ENCODE assay signal across 13 mouse cellular contexts in the genomic region with DNA sequence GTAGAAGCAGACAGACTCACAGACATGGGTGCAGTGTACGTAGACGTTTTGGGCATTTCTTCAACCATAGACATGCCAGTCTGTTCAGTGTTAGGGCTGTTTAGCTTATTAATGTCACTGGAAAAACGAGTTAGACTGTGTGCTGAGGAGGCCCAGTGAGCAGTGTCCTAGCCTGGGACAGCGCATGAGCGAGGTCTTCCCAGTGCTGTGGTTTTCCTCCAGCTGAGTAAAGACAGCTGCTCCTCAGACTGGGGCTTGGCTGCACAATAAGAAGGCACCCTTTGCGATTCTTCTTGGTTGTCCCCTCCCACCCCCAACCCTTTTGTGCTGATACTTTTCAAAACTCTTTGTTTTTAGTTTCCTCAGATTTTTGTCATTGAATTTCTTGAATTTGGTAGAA. TPM values are rescaled to one million over a fixed set of nuclear protein-coding genes. Genes with fewer than 3 reads are reported as not detected.
A peak's percentile ranks its signal among the peaks of the same experiment; 100 is the strongest.
DNase-seq lines count a peak whose midpoint lies in the region; ATAC-seq lines count a peak whose summit lies in the region.
"Had no signal": no experiment of that assay in that cellular context is flagged by ENCODE, and none has a peak within 500 bp of the region (broad histone marks: within the 10 kb centered on the region; RNA-seq: fewer than 3 reads in every experiment).

No protein-coding gene starts in this region.

- no peak for DNase-seq in hindbrain, embryonic 11.5 days (ENCODE audit: low spot score)
- DNase-seq in gastrocnemius, postnatal 36 days: no peak
- no peak for DNase-seq in ovary, adult 18-20 months (ENCODE audit: low spot score)
- DNase-seq: adrenal gland, postnatal 10 days; gastrocnemius, postnatal 25 days; liver had no signal

- intact Hi-C loops in gastrocnemius, postnatal 36 days (cut with DNase I): no loop called here

- H3K9ac ChIP-seq in hindbrain, embryonic 13.5 days: no peak overlapping the region
- H3K9ac ChIP-seq in hindbrain, embryonic 11.5 days (ENCODE audit: low read depth, low read length): no peak overlapping the region
- H3K9ac ChIP-seq in hindbrain, embryonic 15.5 days: no peak overlapping the region
- no peak overlapping the region for H3K9ac ChIP-seq in neural tube, embryonic 13.5 days

- H3K36me3 ChIP-seq in hindbrain, embryonic 13.5 days: no peaks in the 10 kb centered on the region
- H3K36me3 ChIP-seq in hindbrain, embryonic 11.5 days (ENCODE audit: control insufficient read depth, insufficient read depth, low read length): no peaks in the 10 kb centered on the region
- peaks cover 29% of the 10 kb centered on the region for H3K36me3 ChIP-seq in megakaryocyte, embryonic 14.5 days (replicated peaks; ENCODE audit: low read length)
- no peaks in the 10 kb centered on the region for H3K36me3 ChIP-seq in hindbrain, embryonic 15.5 days
- H3K36me3 ChIP-seq in neural tube, embryonic 13.5 days: no peaks in the 10 kb centered on the region

- ATAC-seq in hindbrain, embryonic 13.5 days (ENCODE audit: low FRiP score): no peak
- no peak for ATAC-seq in hindbrain, embryonic 11.5 days (ENCODE audit: low FRiP score)
- ATAC-seq in megakaryocyte, adult 5-6 weeks (ENCODE audit: poor library complexity, severe bottlenecking): no peak
- ATAC-seq in hindbrain, embryonic 15.5 days (ENCODE audit: low FRiP score, low read depth): no peak
- no peak for ATAC-seq in neural tube, embryonic 13.5 days (ENCODE audit: low read depth)

- WGBS in hindbrain, embryonic 13.5 days: 68% methylated on average over 6 of the region's 6 CpGs
- whole genome bisulfite sequencing in hindbrain, embryonic 11.5 days: 70% methylated on average over 6 of the region's 6 CpGs
- WGBS in hindbrain, embryonic 15.5 days: 72% methylated on average over 6 of the region's 6 CpGs
- WGBS in neural tube, embryonic 13.5 days: 65% methylated on average over 6 of the region's 6 CpGs

- H3K9me3 ChIP-seq in hindbrain, embryonic 13.5 days: no peaks in the 10 kb centered on the region
- H3K9me3 ChIP-seq in hindbrain, embryonic 11.5 days (ENCODE audit: control insufficient read depth, low read length): no peaks in the 10 kb centered on the region
- 0 out of 2 replicates have a peak, but pooled peaks cover 4% of the 10 kb centered on the region for H3K9me3 ChIP-seq in megakaryocyte, embryonic 14.5 days
- H3K9me3 ChIP-seq in hindbrain, embryonic 15.5 days: no peaks in the 10 kb centered on the region
- no peaks in the 10 kb centered on the region for H3K9me3 ChIP-seq in neural tube, embryonic 13.5 days
- H3K9me3 ChIP-seq: forebrain, embryonic 10.5 days had no signal

- H3K4me2 ChIP-seq in hindbrain, embryonic 13.5 days: no peak overlapping the region
- no peak overlapping the region for H3K4me2 ChIP-seq in hindbrain, embryonic 11.5 days (replicated peaks; ENCODE audit: low read depth, low read length)
- no peak overlapping the region for H3K4me2 ChIP-seq in hindbrain, embryonic 15.5 days
- H3K4me2 ChIP-seq in neural tube, embryonic 13.5 days: no peak overlapping the region

- H3K4me3 ChIP-seq in hindbrain, embryonic 13.5 days: no peak overlapping the region
- H3K4me3 ChIP-seq in hindbrain, embryonic 11.5 days (ENCODE audit: low read depth, low read length): no peak overlapping the region
- H3K4me3 ChIP-seq in megakaryocyte, embryonic 14.5 days (replicated peaks): peak overlapping the region; percentile 56
- H3K4me3 ChIP-seq in hindbrain, embryonic 15.5 days: no peak overlapping the region
- no peak overlapping the region for H3K4me3 ChIP-seq in neural tube, embryonic 13.5 days
- H3K4me3 ChIP-seq: forebrain, embryonic 10.5 days had no signal

- peaks cover 67% of the 10 kb centered on the region for H3K4me1 ChIP-seq in hindbrain, embryonic 13.5 days (replicated peaks)
- peaks cover 7% of the 10 kb centered on the region; the same call in 1 of the 2 replicates for H3K4me1 ChIP-seq in hindbrain, embryonic 11.5 days (replicated peaks; ENCODE audit: control insufficient read depth, insufficient read depth, low read length)
- H3K4me1 ChIP-seq in megakaryocyte, embryonic 14.5 days: peaks cover 79% of the 10 kb centered on the region
- peaks cover 53% of the 10 kb centered on the region for H3K4me1 ChIP-seq in hindbrain, embryonic 15.5 days (replicated peaks)
- peaks cover 84% of the 10 kb centered on the region for H3K4me1 ChIP-seq in neural tube, embryonic 13.5 days (replicated peaks)

- H3K27ac ChIP-seq in hindbrain, embryonic 13.5 days: peak overlapping the region; percentile 74
- no peak overlapping the region for H3K27ac ChIP-seq in hindbrain, embryonic 11.5 days (ENCODE audit: low read depth, low read length)
- 0 out of 2 replicates have a peak overlapping the region, but pooled peaks have one; percentile 5 for H3K27ac ChIP-seq in hindbrain, embryonic 15.5 days (replicated peaks)
- H3K27ac ChIP-seq in neural tube, embryonic 13.5 days (replicated peaks): peak overlapping the region; percentile 76

- H3K27me3 ChIP-seq in hindbrain, embryonic 13.5 days: no peaks in the 10 kb centered on the region
- no peaks in the 10 kb centered on the region for H3K27me3 ChIP-seq in hindbrain, embryonic 11.5 days (ENCODE audit: control insufficient read depth, insufficient read depth, low read length)
- H3K27me3 ChIP-seq in megakaryocyte, embryonic 14.5 days (replicated peaks): no peaks in the 10 kb centered on the region
- no peaks in the 10 kb centered on the region for H3K27me3 ChIP-seq in hindbrain, embryonic 15.5 days
- H3K27me3 ChIP-seq in neural tube, embryonic 13.5 days: no peaks in the 10 kb centered on the region
- H3K27me3 ChIP-seq: CH12.LX had no signal

RNA-seq across cellular contexts. Expression of a gene that starts 22.8 kb away (rescaled TPM):
- 11.1 and 12.0 TPM in 2 replicates for polyA plus RNA-seq in hindbrain, embryonic 13.5 days (2015; fragmentation: Nextera tagmentation; extraction: Ambion mirVana)
- 16.7 and 20.8 TPM in 2 replicates for polyA plus RNA-seq in hindbrain, embryonic 11.5 days (2014; fragmentation: Nextera tagmentation; extraction: Ambion mirVana)
- 0.45 and 1.9 TPM in 2 replicates for polyA plus RNA-seq in megakaryocyte, embryonic 14.5 days (2012; ENCODE audit: insufficient read depth, low replicate concordance)
- 92.1 and 97.4 TPM in 2 replicates for total RNA-seq in megakaryocyte, adult 5-6 weeks (2015)
- 81.7 and 104 TPM in 2 replicates for total RNA-seq in megakaryocyte, adult 5-6 weeks (2017)
- 10.5 and 11.7 TPM in 2 replicates for polyA plus RNA-seq in hindbrain, embryonic 15.5 days (2015; fragmentation: Nextera tagmentation; extraction: Ambion mirVana)
- polyA plus RNA-seq in neural tube, embryonic 13.5 days (2015; fragmentation: Nextera tagmentation; extraction: Ambion mirVana): 11.2 and 14.1 TPM in 2 replicates
- 1 to 10 TPM; 7.7 to 8.9 TPM for total RNA-seq in gastrocnemius, postnatal 36 days (2021)
